Mouse (Mus musculus): ENCODE data around the gene Abhd14a. TPM values are rescaled to one million over a fixed set of nuclear protein-coding genes. Genes with fewer than 3 reads are reported as not detected.
A peak's percentile ranks its signal among the peaks of the same experiment; 100 is the strongest.

The Abhd14a gene
- total RNA-seq, 4 experiments from 2014 or later, result 17.5 to 20.6 (median 19.5) TPM

- DNase-seq (ENCODE audit: low spot score), result no peak
These were observed 35.7 kb downstream of the Abhd14a start for GRCm38 (mm10) chr9:106411729-106412128.

- no peak for DNase-seq (ENCODE audit: low spot score)
These were observed 36.3 kb downstream of the Abhd14a start for GRCm38 (mm10) chr9:106411091-106411594.

GRCm38 (mm10) chr9:106410086-106410650, 37.3 kb downstream of the Abhd14a start:
- no peak for DNase-seq (ENCODE audit: low spot score)

- no peak for DNase-seq (ENCODE audit: low spot score)
These were observed 38.4 kb downstream of the Abhd14a start for GRCm38 (mm10) chr9:106409096-106409495.

GRCm38 (mm10) chr9:106406443-106407078, 40.9 kb downstream of the Abhd14a start:
- peak; percentile 78 for DNase-seq (ENCODE audit: low spot score)

GRCm38 (mm10) chr9:106405275-106405674, 42.2 kb downstream of the Abhd14a start:
- DNase-seq (ENCODE audit: low spot score), result peak; percentile 70

- no peak for DNase-seq (ENCODE audit: low spot score)
These were observed 44.7 kb downstream of the Abhd14a start for GRCm38 (mm10) chr9:106402607-106403375.

GRCm38 (mm10) chr9:106402149-106402548, 45.3 kb downstream of the Abhd14a start:
- no peak for DNase-seq (ENCODE audit: low spot score)

GRCm38 (mm10) chr9:106399808-106400207, 47.7 kb downstream of the Abhd14a start:
- no peak for DNase-seq (ENCODE audit: low spot score)

- no peak for DNase-seq (ENCODE audit: low spot score)
These were observed 48.7 kb downstream of the Abhd14a start for GRCm38 (mm10) chr9:106398667-106399311.

- no peak for DNase-seq (ENCODE audit: low spot score)
These were observed 49.7 kb downstream of the Abhd14a start for GRCm38 (mm10) chr9:106397733-106398132.

GRCm38 (mm10) chr9:106394649-106395602, 52.6 kb downstream of the Abhd14a start:
- DNase-seq (ENCODE audit: low spot score), result no peak

- no peak for DNase-seq (ENCODE audit: low spot score)
These were observed 53.9 kb downstream of the Abhd14a start for GRCm38 (mm10) chr9:106393548-106393947.

- DNase-seq (ENCODE audit: low spot score), result no peak
These were observed 54.5 kb downstream of the Abhd14a start for GRCm38 (mm10) chr9:106392828-106393527.

Other genes with a start within 250 kb of the Abhd14a start
- gene Ppm1m, start 247.9 kb downstream of the Abhd14a start, total RNA-seq (2022), result 10 to 100 TPM in 3 of 4 experiments, 1 to 10 TPM in 1; 9.4 to 12.8 (median 12.3) TPM
- gene Twf2, start 244.6 kb downstream of the Abhd14a start, total RNA-seq (2022), result 100 to 1,000 TPM; 188 to 245 (median 236) TPM
- gene Tlr9, start 225.1 kb downstream of the Abhd14a start, total RNA-seq (2022), result under 1 TPM; 0.33 to 0.57 (median 0.42) TPM
- gene Alas1, start 199.0 kb downstream of the Abhd14a start, total RNA-seq (2022), result 100 to 1,000 TPM; 335 to 477 (median 407) TPM
- 1 to 10 TPM; 3.2 to 4.9 (median 4.7) TPM for gene Poc1a, start 166.6 kb downstream of the Abhd14a start, total RNA-seq (2022)
- 10 to 100 TPM; 53.4 to 67.0 (median 62.7) TPM for gene Dusp7, start 79.0 kb downstream of the Abhd14a start, total RNA-seq (2022)
- gene Rpl29, start 18.2 kb downstream of the Abhd14a start, total RNA-seq (2022), result 100 to 1,000 TPM; 256 to 304 (median 274) TPM
- gene Acy1, start 9.4 kb downstream of the Abhd14a start, total RNA-seq (2022), result 10 to 100 TPM; 23.1 to 28.9 (median 25.7) TPM
- 10 to 100 TPM in 2 of 4 experiments, 1 to 10 TPM in 2; 6.0 to 11.8 (median 9.6) TPM for gene Abhd14b, start 219 bp downstream of the Abhd14a start, total RNA-seq (2022)
- gene Pcbp4, start 5.6 kb upstream of the Abhd14a start, total RNA-seq (2022), result 10 to 100 TPM; 72.2 to 76.0 (median 74.5) TPM
- under 1 TPM in 1 of 4 experiments, not detected in 3; 0.19 TPM for gene Gpr62, start 18.3 kb upstream of the Abhd14a start, total RNA-seq (2022)
- gene Rrp9, start 28.3 kb upstream of the Abhd14a start, total RNA-seq (2022), result 10 to 100 TPM; 22.5 to 28.3 (median 24.1) TPM
- 10 to 100 TPM; 32.5 to 56.0 (median 41.7) TPM for gene Parp3, start 29.3 kb upstream of the Abhd14a start, total RNA-seq (2022)
- not detected for gene Iqcf1, start 52.3 kb upstream of the Abhd14a start, total RNA-seq (2022)
- gene Iqcf5, start 66.9 kb upstream of the Abhd14a start, total RNA-seq (2022), result not detected
- not detected for gene Iqcf3, start 114.0 kb upstream of the Abhd14a start, total RNA-seq (2022)
- not detected for gene Iqcf4, start 123.3 kb upstream of the Abhd14a start, total RNA-seq (2022)
- not detected for gene Iqcf6, start 178.9 kb upstream of the Abhd14a start, total RNA-seq (2022)
- not detected for gene Grm2, start 208.4 kb upstream of the Abhd14a start, total RNA-seq (2022)
- 10 to 100 TPM; 46.0 to 53.2 (median 47.4) TPM for gene Tex264, start 238.2 kb upstream of the Abhd14a start, total RNA-seq (2022)

Measured in heart, adult 8-10 months (tissue).